Mouse (Mus musculus): ENCODE results near the gene Ehd1.
"Not testable (repeated sequence)": the region's sequence is repeated elsewhere in the genome, so short reads cannot be mapped to it uniquely, and the experiment has no call there.

The Ehd1 gene

DNA sequence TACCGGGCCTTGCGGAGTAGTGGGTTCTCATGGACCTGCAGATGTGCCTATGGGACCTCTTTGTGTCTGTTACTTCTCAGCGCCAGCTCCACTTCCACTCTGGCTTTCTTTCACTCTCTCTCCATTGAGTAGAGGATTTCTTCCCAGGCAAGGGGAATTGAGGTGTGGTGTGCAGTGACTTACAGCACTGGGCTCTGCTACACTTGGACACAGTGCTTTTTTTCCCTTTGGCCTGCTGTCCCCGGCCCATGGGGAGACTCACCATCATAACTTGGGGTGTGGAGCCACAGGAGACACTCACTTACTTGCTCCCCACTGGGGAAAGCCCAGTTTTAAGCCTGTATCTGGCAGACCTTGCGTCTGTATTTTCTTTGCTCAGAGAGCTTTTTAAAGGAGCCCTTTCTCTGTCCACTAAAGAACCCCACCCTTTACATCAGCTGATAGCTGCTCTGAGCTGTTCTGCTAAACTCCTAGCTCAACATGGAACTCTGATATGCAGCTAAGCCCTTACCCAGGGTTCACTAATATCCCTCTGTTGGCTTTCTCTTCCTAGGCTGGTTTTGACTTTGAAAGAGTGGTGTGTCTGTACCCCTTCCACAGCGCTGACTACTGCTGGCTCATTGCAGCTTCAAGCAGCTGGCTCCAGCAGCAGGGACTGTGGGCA lies 3.1 kb downstream of the Ehd1 start:
- no peak for DNase-seq (ENCODE audit: low read depth, low spot score)

DNA sequence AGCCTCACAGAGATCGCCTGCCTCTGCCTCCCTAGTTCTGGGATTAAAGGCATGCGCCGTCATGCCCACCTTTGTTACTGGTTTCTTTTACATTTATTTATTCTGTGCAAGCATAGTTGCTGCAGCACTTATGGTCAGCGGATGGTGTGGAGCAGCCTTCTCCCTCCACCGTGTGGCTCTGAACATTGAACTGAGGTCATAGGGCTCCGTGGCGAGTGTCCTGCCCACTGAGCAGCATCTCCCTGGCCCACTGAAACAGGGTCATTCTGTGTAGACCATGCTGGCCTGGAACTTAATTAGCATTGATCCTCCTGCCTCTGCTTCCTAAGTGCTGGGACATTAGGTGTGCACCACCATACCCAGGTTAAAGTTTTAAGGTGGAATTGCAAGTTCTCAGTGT lies 4.0 kb downstream of the Ehd1 start:
- no peak for DNase-seq (ENCODE audit: low read depth, low spot score)

GRCm38 (mm10) chr19:6281122-6282020 lies 4.8 kb downstream of the Ehd1 start:
- DNase-seq (ENCODE audit: low read depth, low spot score), result no peak

GRCm38 (mm10) chr19:6283001-6283400 lies 6.5 kb downstream of the Ehd1 start:
- no peak for DNase-seq (ENCODE audit: low read depth, low spot score)

DNA sequence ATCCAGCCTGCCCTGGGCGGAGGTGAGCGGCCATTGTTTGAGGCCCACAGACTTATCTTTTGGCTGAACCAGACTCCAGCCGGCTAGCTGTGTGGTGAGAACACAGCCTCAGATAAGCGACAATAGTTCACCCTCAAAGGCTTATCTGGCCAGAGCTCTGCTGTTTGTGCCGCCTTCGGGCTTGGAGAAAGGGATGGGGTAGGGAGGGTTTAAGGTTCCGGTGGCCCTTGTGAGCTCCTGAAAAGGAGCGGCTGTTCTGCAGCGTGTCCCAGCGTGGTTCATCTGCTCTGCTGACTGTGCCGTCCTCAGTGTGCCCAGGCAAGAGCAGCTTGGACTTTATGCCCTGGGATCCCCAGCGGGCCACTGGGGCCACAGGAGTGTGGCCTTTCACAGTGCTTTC lies 8.0 kb downstream of the Ehd1 start:
- DNase-seq (ENCODE audit: low read depth, low spot score), result no peak

- no peak for DNase-seq (ENCODE audit: low read depth, low spot score)
Measured at GRCm38 (mm10) chr19:6285226-6285625, 8.7 kb downstream of the Ehd1 start.

- no peak for DNase-seq (ENCODE audit: low read depth, low spot score)
Measured at GRCm38 (mm10) chr19:6285632-6286433, 9.3 kb downstream of the Ehd1 start.

GRCm38 (mm10) chr19:6286434-6287401 lies 10.2 kb downstream of the Ehd1 start:
- DNase-seq (ENCODE audit: low read depth, low spot score), result no peak

GRCm38 (mm10) chr19:6288236-6288894 lies 11.8 kb downstream of the Ehd1 start:
- DNase-seq (ENCODE audit: low read depth, low spot score), result no peak

DNA sequence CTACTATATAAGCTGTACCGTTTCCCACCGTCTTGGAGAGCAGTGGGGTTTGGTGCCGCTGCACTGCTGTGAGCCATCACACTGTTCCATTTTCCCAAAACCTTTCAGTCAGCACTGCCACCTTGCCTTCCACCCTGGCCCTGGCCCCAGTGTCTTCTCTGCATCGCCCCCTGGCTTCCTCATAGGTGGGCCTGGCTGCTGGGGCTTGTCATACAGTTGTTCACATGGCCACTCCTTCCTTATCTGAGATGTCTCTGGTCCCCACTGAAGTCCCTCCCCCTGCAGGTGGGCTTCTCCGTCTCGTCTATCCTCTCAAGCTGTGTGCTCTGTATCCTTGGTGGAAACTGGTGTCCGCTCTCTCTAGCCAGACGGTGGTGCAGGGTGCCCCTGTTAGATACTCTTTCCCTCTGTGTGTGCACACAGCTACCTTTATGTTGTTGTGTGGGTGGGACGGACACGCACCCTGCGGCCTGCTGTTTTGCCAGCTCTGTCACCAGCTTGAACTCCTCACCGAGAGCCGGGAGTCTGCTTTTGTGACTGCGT lies 13.2 kb downstream of the Ehd1 start:
- DNase-seq (ENCODE audit: low read depth, low spot score), result no peak

DNA sequence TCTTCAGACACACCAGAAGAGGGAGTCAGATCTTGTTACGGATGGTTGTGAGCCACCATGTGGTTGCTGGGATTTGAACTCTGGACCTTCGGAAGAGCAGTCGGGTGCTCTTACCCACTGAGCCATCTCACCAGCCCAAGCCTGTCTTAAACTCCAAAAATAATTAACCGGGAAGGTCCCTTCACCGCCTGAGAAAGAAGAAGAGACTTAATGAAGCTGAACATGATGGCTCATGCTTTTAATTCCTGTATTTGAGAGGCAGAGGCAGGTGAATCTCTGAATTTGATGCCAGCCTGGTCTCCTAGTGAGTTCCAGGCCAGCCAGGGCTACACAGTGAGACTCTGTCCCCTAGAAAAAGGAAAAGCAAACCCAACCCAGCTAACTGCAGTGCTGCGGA lies 14.2 kb downstream of the Ehd1 start:
- not testable (repeated sequence) for DNase-seq (ENCODE audit: low read depth, low spot score)

DNA sequence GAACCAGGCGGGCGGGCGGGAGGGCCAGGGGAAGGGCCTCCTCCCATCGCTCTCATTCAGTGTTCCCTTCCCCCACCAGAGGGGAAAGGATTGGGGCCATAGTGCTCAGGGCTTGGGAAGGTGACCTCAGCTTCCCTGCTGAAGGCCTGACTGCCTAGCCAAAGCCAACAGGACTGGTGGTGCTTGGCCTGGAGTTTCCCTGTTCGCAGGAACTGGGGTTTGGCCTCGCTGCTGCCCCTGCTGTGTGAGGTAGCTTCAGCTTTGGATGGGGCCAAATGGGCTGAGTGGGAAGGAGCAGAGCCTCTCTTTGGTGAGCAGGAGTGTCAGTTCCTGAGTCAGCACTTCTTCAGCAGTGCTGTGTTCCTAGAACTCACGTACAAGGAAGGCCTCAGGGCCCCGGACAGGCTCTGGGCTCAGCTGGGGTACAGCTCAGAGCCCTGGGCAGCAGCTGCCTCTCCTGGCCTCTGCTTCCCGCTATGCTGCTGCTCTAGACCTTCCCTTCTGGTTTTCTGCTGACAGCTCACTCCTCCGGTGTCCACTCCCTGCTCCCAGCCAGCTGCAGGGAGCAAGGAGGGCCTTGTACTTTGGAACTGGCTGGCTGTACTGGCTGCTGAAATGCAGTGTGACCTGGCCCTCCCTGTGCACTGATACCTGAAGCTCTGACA lies 14.7 kb downstream of the Ehd1 start:
- no peak for DNase-seq (ENCODE audit: low read depth, low spot score)

- DNase-seq (ENCODE audit: low read depth, low spot score), result no peak
Measured at GRCm38 (mm10) chr19:6292262-6292661, 15.7 kb downstream of the Ehd1 start.

DNA sequence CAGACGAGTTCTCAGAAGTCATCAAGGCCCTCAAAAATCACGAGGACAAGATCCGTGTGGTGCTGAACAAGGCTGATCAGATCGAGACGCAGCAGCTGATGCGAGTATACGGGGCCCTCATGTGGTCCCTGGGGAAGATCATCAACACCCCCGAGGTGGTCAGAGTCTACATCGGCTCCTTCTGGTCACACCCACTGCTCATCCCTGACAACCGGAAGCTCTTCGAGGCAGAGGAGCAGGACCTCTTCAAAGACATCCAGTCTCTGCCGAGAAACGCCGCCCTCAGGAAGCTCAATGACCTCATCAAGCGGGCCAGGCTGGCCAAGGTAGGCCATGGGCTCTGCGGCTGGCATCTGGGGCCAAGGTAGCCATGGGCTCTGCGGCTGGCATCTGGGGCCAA lies 17.8 kb downstream of the Ehd1 start:
- DNase-seq (ENCODE audit: low read depth, low spot score), result no peak

DNA sequence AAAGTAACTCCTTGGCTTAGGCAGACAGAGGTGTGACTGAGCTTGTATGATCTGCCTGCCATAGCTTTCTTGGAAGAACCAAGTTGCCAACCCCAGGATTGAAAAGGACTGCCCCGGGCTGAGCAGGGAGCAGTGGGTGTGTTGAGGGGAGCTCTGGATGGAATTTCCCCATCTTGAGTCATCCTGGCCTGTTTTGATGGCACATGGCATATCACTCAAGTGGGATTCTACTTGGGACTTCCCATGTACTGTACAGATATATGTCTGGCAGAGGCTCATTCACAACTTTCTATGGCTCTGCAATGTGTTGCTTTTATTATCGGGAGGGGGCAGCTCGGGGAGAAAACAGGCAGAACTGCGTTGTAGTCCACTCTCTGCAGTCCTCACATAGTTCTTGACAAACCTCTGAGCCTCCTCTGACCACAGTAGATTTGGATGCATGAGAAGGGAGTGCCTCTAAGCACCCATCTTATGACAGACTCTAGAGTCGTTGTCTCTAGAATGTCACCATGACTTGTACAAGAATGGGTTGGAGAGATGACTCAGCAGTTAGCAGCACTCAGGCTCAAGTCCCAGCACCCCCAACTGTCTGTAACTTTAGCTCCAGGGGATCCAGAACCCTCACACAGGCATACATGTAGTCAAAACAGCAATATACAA lies 20.2 kb downstream of the Ehd1 start:
- no peak for DNase-seq (ENCODE audit: low read depth, low spot score)

DNA sequence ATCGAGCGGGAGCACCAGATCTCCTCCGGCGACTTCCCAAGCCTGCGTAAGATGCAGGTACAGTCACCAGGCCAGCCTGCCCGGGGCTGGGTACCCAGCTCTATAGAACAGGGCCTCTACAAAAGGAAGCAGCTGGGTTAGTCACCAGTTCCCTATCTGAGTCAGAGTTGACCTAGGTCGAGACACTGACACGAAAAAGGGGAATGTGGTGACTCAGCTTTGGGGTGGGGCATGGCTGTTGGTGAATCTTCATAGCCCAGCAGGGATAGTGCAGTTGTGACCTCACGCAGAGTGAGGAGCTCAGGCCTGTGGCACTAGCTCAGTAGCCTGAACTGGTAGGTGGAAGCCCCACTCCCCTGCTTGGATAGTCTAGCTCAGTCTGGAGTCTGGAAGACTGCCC lies 21.1 kb downstream of the Ehd1 start:
- no peak for DNase-seq (ENCODE audit: low read depth, low spot score)

DNA sequence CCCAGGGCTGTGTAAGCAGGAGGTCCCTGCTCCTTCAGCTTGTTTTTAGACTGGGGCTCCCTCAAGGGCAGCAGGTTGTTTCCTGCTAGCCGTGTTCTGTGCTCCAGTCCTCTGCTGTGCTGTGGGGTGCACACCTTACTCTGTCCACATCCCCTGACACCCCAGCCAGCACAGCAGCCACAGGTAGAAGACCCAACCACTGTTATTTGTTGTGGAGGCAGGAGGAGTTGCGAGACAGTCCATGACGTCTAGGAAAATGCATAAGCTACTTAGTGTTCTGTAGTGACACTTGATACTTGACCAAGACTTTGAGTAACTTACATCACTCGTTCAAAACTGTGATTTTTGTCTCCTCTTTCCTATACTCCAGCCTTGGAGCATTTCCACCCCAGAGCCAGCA lies 22.5 kb downstream of the Ehd1 start:
- DNase-seq (ENCODE audit: low read depth, low spot score), result no peak

- no peak for DNase-seq (ENCODE audit: low read depth, low spot score)
Measured at GRCm38 (mm10) chr19:6299450-6300267, 23.1 kb downstream of the Ehd1 start.
